Mouse (Mus musculus) liver, embryonic 14.5 days (tissue): ENCODE data around the gene Gapvd1. TPM values are rescaled to one million over a fixed set of nuclear protein-coding genes. Genes with fewer than 3 reads are reported as not detected.
"Not testable (repeated sequence)": the region's sequence is repeated elsewhere in the genome, so short reads cannot be mapped to it uniquely, and the experiment has no call there.

Experiments used
- ATAC-seq: fragments of 200-750 bp; cut with Nextera tagmentation; 2 replicates; pipeline ENCODE4 v1.8.0; 2017; ENCODE audit warnings: moderate number of reproducible peaks, mild to moderate bottlenecking, moderate library complexity; ENCODE audit not compliant: insufficient read depth
- DNase-seq, 3 experiments: peaks; one replicate each; pipeline ENCODE4 v3.0.0-alpha.2; 2012 to 2013; ENCODE audit warnings: low read depth in 3 of 3, low spot score in 3 of 3
- H3K27ac ChIP-seq: fragments of 300-500 bp; sonication (generic); 2 replicates; pipeline ENCODE4 v1.5.1; 2014; ENCODE audit warnings: moderate library complexity, mild to moderate bottlenecking, control low read depth, inconsistent platforms
- H3K27me3 ChIP-seq: fragments of 300-500 bp; sonication (generic); 2 replicates; pipeline ENCODE4 v1.6.1; 2014; ENCODE audit warnings: mild to moderate bottlenecking, low read length, moderate library complexity; ENCODE audit not compliant: control insufficient read depth, insufficient read depth
- H3K36me3 ChIP-seq: fragments of 300-500 bp; sonication (generic); replicated peaks from 2 replicates; pipeline ENCODE4 v1.6.1; 2014; ENCODE audit warnings: low read depth; ENCODE audit not compliant: control insufficient read depth, insufficient read depth
- H3K4me1 ChIP-seq, 2 experiments: fragments of 200-500 bp in 1 of 2; fragments of 300-500 bp in 1 of 2; sonication (generic) in 1 of 2; replicated peaks; 2 replicates each; pipeline ENCODE4 v1.6.1; 2012 to 2014; ENCODE audit warnings: antibody characterized with exemption in 1 of 2, inconsistent platforms in 1 of 2, low read length in 1 of 2; ENCODE audit not compliant: control insufficient read depth in 2 of 2, insufficient read depth in 2 of 2
- H3K4me2 ChIP-seq: fragments of 300-500 bp; sonication (generic); 2 replicates; pipeline ENCODE4 v1.6.1; 2014; ENCODE audit warnings: low read depth, mild to moderate bottlenecking, control low read depth, moderate library complexity
- H3K4me3 ChIP-seq, 2 experiments: fragments of 200-500 bp in 1 of 2; fragments of 300-500 bp in 1 of 2; sonication (generic) in 1 of 2; 2 replicates each; pipeline ENCODE4 v1.5.1; 2012 to 2014; ENCODE audit warnings: low read depth in 2 of 2, low read length in 2 of 2, mild to moderate bottlenecking in 2 of 2, control low read depth in 1 of 2, inconsistent platforms in 1 of 2, moderate library complexity in 1 of 2; ENCODE audit not compliant: insufficient read depth in 1 of 2
- H3K9ac ChIP-seq: fragments of 300-500 bp; sonication (generic); replicated peaks from 2 replicates; pipeline ENCODE4 v1.6.1; 2014; ENCODE audit warnings: mild to moderate bottlenecking, control low read depth, moderate library complexity
- H3K9me3 ChIP-seq: fragments of 300-500 bp; sonication (generic); 2 replicates; pipeline ENCODE4 v1.6.1; 2016; ENCODE audit warnings: low read length, mixed read lengths; ENCODE audit not compliant: control insufficient read depth
- CTCF ChIP-seq: IDR thresholded peaks from 2 replicates; pipeline ENCODE4 v1.5.1; 2016; ENCODE audit warnings: antibody characterized with exemption, low read depth, control low read depth
- EP300 ChIP-seq: IDR thresholded peaks from 2 replicates; pipeline ENCODE4 v1.6.1; 2016; ENCODE audit warnings: antibody characterized with exemption, low read depth
- WGBS: fragments of 180-500 bp; shearing (Covaris S2); extraction: QIAGEN DNeasy Blood & Tissue Kit; methylation state at CpG from one replicate; pipeline ENCODE4 v1.1.7; 2014; ENCODE audit not compliant: insufficient replicate concordance; 5-methylcytosine and 5-hydroxymethylcytosine counted together
- polyA plus RNA-seq, 2 experiments: library from polyadenylated mRNA; depleted of rRNA in 1 of 2; stranded (reverse) in 1 of 2; unstranded in 1 of 2; fragments of >200 nt; fragmentation: Nextera tagmentation in 1 of 2; extraction: Ambion mirVana in 1 of 2; gene quantifications; 2 replicates each; pipeline versions ENCODE4 v1.2.1 to v1.2.3; 2012 to 2014

The Gapvd1 gene
- polyA plus RNA-seq (2012; rRNA removed) = 20.1 and 22.9 TPM in 2 replicates
- polyA plus RNA-seq (2014; fragmentation: Nextera tagmentation; extraction: Ambion mirVana) = 71.8 and 76.6 TPM in 2 replicates

GRCm38 (mm10) chr2:34754551-34755358 is at the start of gene Gapvd1:
Gene Gapvd1 (minus strand): TSS chr2:34755232.
- Histone ChIP-seq H3K4me3 (peak within 1 kb of the TSS; percentile 77 to 78), H3K4me2 (peak within 1 kb of the TSS; percentile 82), H3K4me1 (peaks cover 26 to 29% of the 10 kb centered on the region in 2 experiments), H3K27ac (peak within 1 kb of the TSS; percentile 81), H3K9ac (peak within 1 kb of the TSS; percentile 91), H3K27me3 (no peaks in the 10 kb centered on the region), H3K36me3 (0 out of 2 replicates have a peak, but pooled peaks cover 5% of the 10 kb centered on the region), H3K9me3 (no peaks in the 10 kb centered on the region)
- no peak for DNase-seq
- ATAC-seq = no peak
- TF ChIP-seq EP300 (no peak), CTCF (no peak)
- under 1% methylated on average over 14 of the region's 14 CpGs for WGBS

- DNase-seq = peak; percentile 65 to 77 (median 75)
- Histone ChIP-seq H3K4me1 (peaks cover 51 to 52% of the 10 kb centered on the region in 2 experiments), H3K4me3 (peak overlapping the region in 1 of 2 experiments; percentile 83; a peak in 2 of 4 replicates), H3K27me3 (no peaks in the 10 kb centered on the region), H3K36me3 (peaks cover 56% of the 10 kb centered on the region), H3K9me3 (no peaks in the 10 kb centered on the region), H3K27ac (peak overlapping the region; percentile 91), H3K9ac (peak overlapping the region; percentile 54), H3K4me2 (peak overlapping the region; percentile 87)
- TF ChIP-seq CTCF = no peak
- TF ChIP-seq EP300 = peak; percentile 76
- WGBS = 15% methylated on average over 1 of the region's 1 CpGs
- ATAC-seq = peak; percentile 46
Observed at GRCm38 (mm10) chr2:34804815-34805214, 49.8 kb upstream of the Gapvd1 start.

- ATAC-seq = no peak
- Histone ChIP-seq H3K27ac (peak overlapping the region; percentile 91), H3K9me3 (no peaks in the 10 kb centered on the region), H3K4me2 (peak overlapping the region; percentile 87), H3K9ac (peak overlapping the region; percentile 63), H3K36me3 (peaks cover 49% of the 10 kb centered on the region), H3K4me1 (peaks cover 45 to 48% of the 10 kb centered on the region in 2 experiments), H3K27me3 (no peaks in the 10 kb centered on the region), H3K4me3 (peak overlapping the region; percentile 33 to 83; a peak in 3 of 4 replicates)
- 70% methylated on average over 2 of the region's 2 CpGs for WGBS
- no peak for DNase-seq
- TF ChIP-seq EP300 (no peak), CTCF (no peak)
Observed at GRCm38 (mm10) chr2:34804172-34804571, 49.1 kb upstream of the Gapvd1 start.

GRCm38 (mm10) chr2:34803746-34804145 is 48.7 kb upstream of the Gapvd1 start:
- WGBS = 59% methylated on average over 3 of the region's 3 CpGs
- H3K9ac ChIP-seq = peak overlapping the region; percentile 63
- no peaks in the 10 kb centered on the region for H3K9me3 ChIP-seq
- H3K27me3 ChIP-seq = no peaks in the 10 kb centered on the region
- peaks cover 45 to 47% of the 10 kb centered on the region in 2 experiments for H3K4me1 ChIP-seq
- peak overlapping the region; percentile 83 to 87 for H3K4me3 ChIP-seq
- H3K36me3 ChIP-seq = peaks cover 45% of the 10 kb centered on the region
- TF ChIP-seq CTCF (no peak), EP300 (no peak)
- ATAC-seq = no peak
- DNase-seq = no peak
- H3K27ac ChIP-seq = peak overlapping the region; percentile 91
- H3K4me2 ChIP-seq = peak overlapping the region; percentile 87

- peaks cover 44 to 46% of the 10 kb centered on the region in 2 experiments for H3K4me1 ChIP-seq
Observed at GRCm38 (mm10) chr2:34802565-34803245, 47.7 kb upstream of the Gapvd1 start.

More at GRCm38 (mm10) chr2:34802565-34803245, 47.7 kb upstream of the Gapvd1 start:
- Histone ChIP-seq H3K4me3 (peak overlapping the region; percentile 83 to 87), H3K36me3 (peaks cover 36% of the 10 kb centered on the region), H3K27ac (peak overlapping the region; percentile 92), H3K4me2 (peak overlapping the region; percentile 87), H3K9ac (peak overlapping the region; percentile 97)
- ATAC-seq = peak; percentile 44
- H3K27me3 ChIP-seq, H3K9me3 ChIP-seq, DNase-seq: not testable (repeated sequence)
- WGBS = under 1% methylated on average over 26 of the region's 32 CpGs
